Mouse (Mus musculus) frontal cortex, postnatal 14 days (tissue): ENCODE data around the gene Chmp4b.

ENCODE experiments used
- DNase-seq, 2 experiments: peaks; one replicate each; pipeline ENCODE4 v3.0.0; 2022; ENCODE audit warnings: low spot score in 2 of 2

Gene Chmp4b

GRCm38 (mm10) chr2:154651363-154651762 is at the start of gene Chmp4b:
Gene Chmp4b (plus strand): TSS chr2:154651705.
- DNase-seq, result no peak

GRCm38 (mm10) chr2:154603007-154603637 is 48.4 kb upstream of the Chmp4b start:
- no peak for DNase-seq

GRCm38 (mm10) chr2:154603638-154604153 is 47.8 kb upstream of the Chmp4b start, which contains the start of gene Pxmp4:
Gene Pxmp4 (minus strand): TSS chr2:154603708.
- peak; percentile 98 to 100 for DNase-seq

GRCm38 (mm10) chr2:154604156-154604555 is 47.3 kb upstream of the Chmp4b start:
- no peak for DNase-seq

GRCm38 (mm10) chr2:154606965-154607364 is 44.5 kb upstream of the Chmp4b start:
- DNase-seq, result no peak

GRCm38 (mm10) chr2:154609050-154609767 is 42.3 kb upstream of the Chmp4b start:
- DNase-seq, result no peak

GRCm38 (mm10) chr2:154613118-154614115 is 38.1 kb upstream of the Chmp4b start, which contains the start of the genes Zfp341 and 4930519P11Rik:
Gene Zfp341 (plus strand): TSS chr2:154613297.
Gene 4930519P11Rik (minus strand): TSS chr2:154613437.
- DNase-seq, result peak; percentile 80 to 82

- no peak for DNase-seq
These were observed 36.5 kb upstream of the Chmp4b start for GRCm38 (mm10) chr2:154614841-154615576.

- DNase-seq, result no peak
These were observed 35.8 kb upstream of the Chmp4b start for GRCm38 (mm10) chr2:154615674-154616073.

- no peak for DNase-seq
These were observed 34.4 kb upstream of the Chmp4b start for GRCm38 (mm10) chr2:154617061-154617460.

GRCm38 (mm10) chr2:154621684-154622083 is 29.8 kb upstream of the Chmp4b start:
- DNase-seq, result no peak

GRCm38 (mm10) chr2:154624137-154624536 is 27.4 kb upstream of the Chmp4b start:
- DNase-seq, result no peak

GRCm38 (mm10) chr2:154630531-154630930 is 21.0 kb upstream of the Chmp4b start:
- no peak for DNase-seq

- DNase-seq, result no peak
These were observed 19.2 kb upstream of the Chmp4b start for GRCm38 (mm10) chr2:154632203-154632780.

- no peak for DNase-seq
These were observed 18.3 kb upstream of the Chmp4b start for GRCm38 (mm10) chr2:154633039-154633742.

GRCm38 (mm10) chr2:154633876-154634644 is 17.4 kb upstream of the Chmp4b start:
- no peak for DNase-seq

- DNase-seq, result no peak
These were observed 15.7 kb upstream of the Chmp4b start for GRCm38 (mm10) chr2:154635826-154636225.

- DNase-seq, result no peak
These were observed 13.0 kb upstream of the Chmp4b start for GRCm38 (mm10) chr2:154638521-154638920.

- no peak for DNase-seq
These were observed 12.4 kb upstream of the Chmp4b start for GRCm38 (mm10) chr2:154639115-154639514.
